Mouse (Mus musculus) frontal cortex, postnatal 14 days (tissue): ENCODE data around the gene Ttn.
A peak's percentile ranks its signal among the peaks of the same experiment; 100 is the strongest.
"Not testable (repeated sequence)": the region's sequence is repeated elsewhere in the genome, so short reads cannot be mapped to it uniquely, and the experiment has no call there.

Experiments used
- DNase-seq, 2 experiments: peaks; one replicate each; pipeline ENCODE4 v3.0.0; 2022; ENCODE audit warnings: low spot score in 2 of 2

Gene Ttn

GRCm38 (mm10) chr2:76982391-76983145, at the start of gene Ttn:
Gene Ttn (minus strand): TSS chr2:76982547.
- no peak for DNase-seq

GRCm38 (mm10) chr2:77020649-77021048, 38.3 kb upstream of the Ttn start:
- DNase-seq: no peak

GRCm38 (mm10) chr2:77017735-77018134, 35.4 kb upstream of the Ttn start:
- no peak for DNase-seq

GRCm38 (mm10) chr2:77013449-77013848, 31.1 kb upstream of the Ttn start:
- not testable (repeated sequence) for DNase-seq

GRCm38 (mm10) chr2:77011981-77012380, 29.6 kb upstream of the Ttn start:
- no peak for DNase-seq

GRCm38 (mm10) chr2:77007015-77007414, 24.7 kb upstream of the Ttn start:
- no peak for DNase-seq

GRCm38 (mm10) chr2:77003148-77003547, 20.8 kb upstream of the Ttn start:
- no peak for DNase-seq

GRCm38 (mm10) chr2:76998351-76998750, 16.0 kb upstream of the Ttn start:
- no peak for DNase-seq

GRCm38 (mm10) chr2:76992493-76993201, 10.3 kb upstream of the Ttn start:
- DNase-seq: peak in 1 of 2 experiments; percentile 17

GRCm38 (mm10) chr2:76987317-76987716, 5.0 kb upstream of the Ttn start:
- DNase-seq: no peak

- DNase-seq: no peak
Measured at GRCm38 (mm10) chr2:76984384-76984783, 2.0 kb upstream of the Ttn start.

GRCm38 (mm10) chr2:76983601-76984000, 1.3 kb upstream of the Ttn start:
- no peak for DNase-seq

- DNase-seq: no peak
Measured at GRCm38 (mm10) chr2:76981717-76982116, 630 bp downstream of the Ttn start.

GRCm38 (mm10) chr2:76980146-76980545, 2.2 kb downstream of the Ttn start:
- no peak for DNase-seq

- DNase-seq: no peak
Measured at GRCm38 (mm10) chr2:76977650-76978049, 4.7 kb downstream of the Ttn start.

GRCm38 (mm10) chr2:76972051-76972450, 10.3 kb downstream of the Ttn start:
- DNase-seq: no peak

GRCm38 (mm10) chr2:76971069-76971468, 11.3 kb downstream of the Ttn start:
- DNase-seq: no peak

GRCm38 (mm10) chr2:76970669-76971068, 11.7 kb downstream of the Ttn start:
- no peak for DNase-seq

- DNase-seq: no peak
Measured at GRCm38 (mm10) chr2:76970204-76970603, 12.1 kb downstream of the Ttn start.

GRCm38 (mm10) chr2:76969637-76970036, 12.7 kb downstream of the Ttn start:
- DNase-seq: no peak

GRCm38 (mm10) chr2:76968919-76969318, 13.4 kb downstream of the Ttn start:
- DNase-seq: peak; percentile 46 to 72

- no peak for DNase-seq
Measured at GRCm38 (mm10) chr2:76966582-76966981, 15.8 kb downstream of the Ttn start.

- no peak for DNase-seq
Measured at GRCm38 (mm10) chr2:76966013-76966412, 16.3 kb downstream of the Ttn start.
